Comparison of ENCODE assay signal across 19 mouse cellular contexts in the genomic region with DNA sequence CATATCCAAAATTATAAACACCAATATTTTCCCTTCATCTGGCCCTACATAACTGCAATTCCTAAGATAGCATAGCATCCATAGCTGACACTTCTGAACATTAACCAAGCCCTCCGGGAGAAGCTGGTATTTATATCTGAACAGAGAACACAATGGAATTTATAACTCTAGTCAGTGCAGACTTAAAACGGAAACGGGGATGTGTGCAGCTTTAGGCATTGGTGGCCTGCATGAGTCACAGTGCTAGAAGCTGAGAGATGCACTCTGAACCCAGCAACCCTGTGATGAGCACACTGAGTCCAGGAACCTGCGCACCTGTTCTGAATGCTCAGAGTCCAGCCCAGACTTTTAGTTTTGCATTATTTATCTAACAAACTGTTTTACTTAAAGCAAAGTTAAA. TPM values are rescaled to one million over a fixed set of nuclear protein-coding genes. Genes with fewer than 3 reads are reported as not detected.
"Had no signal": no experiment of that assay in that cellular context is flagged by ENCODE, and none has a peak within 500 bp of the region (broad histone marks: within the 10 kb centered on the region; RNA-seq: fewer than 3 reads in every experiment).

No protein-coding gene starts in this region.

- ATAC-seq: midbrain, embryonic 16.5 days had no signal

- H3K9ac ChIP-seq: liver, embryonic 14.5 days; lung, embryonic 14.5 days; neural tube, embryonic 13.5 days; neural tube, embryonic 15.5 days had no signal

- H3K9me3 ChIP-seq: midbrain, embryonic 10.5 days; neural tube, embryonic 13.5 days; neural tube, embryonic 15.5 days had no signal

- H3K4me1 ChIP-seq: neural tube, embryonic 15.5 days had no signal

- H3K27me3 ChIP-seq: neural tube, embryonic 13.5 days; neural tube, embryonic 15.5 days had no signal

- H3K27ac ChIP-seq: liver, embryonic 14.5 days; midbrain, embryonic 10.5 days; neural tube, embryonic 13.5 days; neural tube, embryonic 15.5 days had no signal

- H3K4me3 ChIP-seq: midbrain, embryonic 10.5 days; myocyte; neural tube, embryonic 13.5 days; neural tube, embryonic 15.5 days had no signal

- DNase-seq: lung, adult 18-20 months; lung, embryonic 14.5 days; lung, postnatal 10 days; lung, postnatal 4 days; midbrain, embryonic 14.5 days; retina, postnatal 1 day; right cerebral cortex, postnatal 25 days; right cerebral cortex, postnatal 4 days; spleen, adult 18-20 months; thymus, adult 18-20 months; thymus, postnatal 14 days; thymus, postnatal 36 days had no signal

- H3K4me2 ChIP-seq: lung, embryonic 14.5 days; neural tube, embryonic 13.5 days; neural tube, embryonic 15.5 days had no signal

RNA-seq across cellular contexts. Expression of a gene that starts 7.3 kb away (rescaled TPM):
- total RNA-seq: megakaryocyte, adult 5-6 weeks had no signal
